Mouse (Mus musculus): ENCODE results near the gene Cfap206.
"Not testable (repeated sequence)": the region's sequence is repeated elsewhere in the genome, so short reads cannot be mapped to it uniquely, and the experiment has no call there.

DNA sequence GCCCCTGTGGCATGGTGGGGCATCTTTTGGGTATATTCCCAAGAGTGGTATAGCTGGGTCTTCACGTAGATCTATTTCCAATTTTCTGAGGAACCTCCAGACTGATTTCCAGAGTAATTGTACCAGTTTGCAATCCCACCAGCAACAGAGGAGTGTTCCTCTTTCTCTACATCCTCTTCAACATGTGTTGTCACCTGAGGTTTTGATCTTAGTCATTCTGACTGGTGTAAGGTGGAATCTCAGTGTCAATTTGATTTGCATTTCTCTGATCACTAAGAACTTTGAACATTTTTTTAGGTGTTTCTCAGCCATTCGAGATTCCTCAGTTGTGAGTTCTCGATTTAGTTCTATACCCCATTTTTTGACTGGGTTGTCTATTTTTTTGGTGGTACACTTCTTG, 4.3 kb downstream of the Cfap206 start:
- not testable (repeated sequence) for TF ChIP-seq CTCF (IDR thresholded peaks at IDR 0.05; ENCODE audit: control insufficient read depth, insufficient read depth, insufficient replicate concordance, low read depth, low read length); POLR2A (IDR thresholded peaks at IDR 0.05; ENCODE audit: control insufficient read depth, low read depth, low read length)
